Mouse (Mus musculus): ENCODE data around the gene Rnase12. TPM values are rescaled to one million over a fixed set of nuclear protein-coding genes. Genes with fewer than 3 reads are reported as not detected.

Rnase12 gene
- polyA plus RNA-seq, 1 experiment from 2014 or later, result 16.5 TPM

DNA sequence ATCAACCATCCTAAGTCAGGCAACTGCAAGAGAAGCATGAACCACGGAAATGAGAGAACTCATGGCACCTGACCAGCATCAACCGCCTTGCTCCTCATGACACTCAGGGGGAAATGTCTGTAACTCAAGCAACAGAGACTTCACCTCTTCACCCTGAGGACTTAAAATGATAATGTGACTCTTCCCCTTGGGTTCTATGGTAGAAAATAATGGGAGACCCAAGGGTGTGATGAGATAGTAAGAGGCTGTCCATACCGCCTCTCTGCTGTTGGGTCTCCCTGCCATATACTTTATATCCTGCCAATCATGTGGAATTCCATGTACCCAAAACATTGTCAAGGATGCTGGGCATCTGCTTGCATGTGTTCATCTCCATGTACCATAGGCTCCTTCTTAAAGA, 16.9 kb upstream of the Rnase12 start, which contains the start of gene Olfr750:
Gene Olfr750 (minus strand): TSS at position 101 of the 400 bp plus-strand sequence.
- Histone ChIP-seq H3K36me3 (ENCODE audit: control insufficient read depth, insufficient read depth, low read length) (no peaks in the 10 kb centered on the region), H3K9ac (ENCODE audit: low read depth, low read length) (no peak within 1 kb of the TSS), H3K4me3 (ENCODE audit: low read length) (no peak within 1 kb of the TSS), H3K9me3 (ENCODE audit: control insufficient read depth, low read length) (no peaks in the 10 kb centered on the region), H3K4me2 (replicated peaks; ENCODE audit: low read depth, low read length) (no peak within 1 kb of the TSS), H3K27me3 (ENCODE audit: control insufficient read depth, insufficient read depth, low read length) (no peaks in the 10 kb centered on the region), H3K27ac (ENCODE audit: low read depth, low read length) (no peak within 1 kb of the TSS), H3K4me1 (ENCODE audit: control insufficient read depth, insufficient read depth, low read length) (no peaks in the 10 kb centered on the region)
- 88% methylated on average over 3 of the region's 3 CpGs for WGBS
- no peak for ATAC-seq (ENCODE audit: low FRiP score, low TSS enrichment)

DNA sequence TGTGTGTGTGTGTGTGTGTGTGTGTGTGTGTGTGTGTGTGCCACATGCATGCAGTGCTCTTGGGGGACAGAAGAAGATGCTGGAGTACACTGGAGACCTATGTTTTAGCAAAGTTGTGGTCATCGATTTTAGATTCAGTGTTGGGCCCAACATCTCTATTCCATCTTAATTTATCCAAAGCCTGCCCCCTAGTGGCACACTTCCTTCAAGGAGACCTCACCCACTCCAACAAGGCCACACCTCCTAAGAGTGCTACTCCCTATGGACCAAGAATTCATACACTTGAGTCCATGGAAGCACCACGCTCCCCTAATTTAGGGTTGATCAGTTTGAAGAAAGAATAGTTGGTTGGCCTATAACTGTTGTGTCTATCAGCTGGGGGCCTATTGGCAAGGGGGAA, 12.2 kb upstream of the Rnase12 start:
- no peak overlapping the region for H3K4me3 ChIP-seq (ENCODE audit: low read length)
- H3K27ac ChIP-seq (ENCODE audit: low read depth, low read length), result no peak overlapping the region
- H3K9me3 ChIP-seq (ENCODE audit: control insufficient read depth, low read length), result no peaks in the 10 kb centered on the region
- ATAC-seq (ENCODE audit: low FRiP score, low TSS enrichment), result no peak
- H3K4me2 ChIP-seq (replicated peaks; ENCODE audit: low read depth, low read length), result no peak overlapping the region
- H3K27me3 ChIP-seq (ENCODE audit: control insufficient read depth, insufficient read depth, low read length), result no peaks in the 10 kb centered on the region
- H3K36me3 ChIP-seq (ENCODE audit: control insufficient read depth, insufficient read depth, low read length), result no peaks in the 10 kb centered on the region
- H3K4me1 ChIP-seq (ENCODE audit: control insufficient read depth, insufficient read depth, low read length), result no peaks in the 10 kb centered on the region
- WGBS, result 94% methylated on average over 2 of the region's 2 CpGs
- H3K9ac ChIP-seq (ENCODE audit: low read depth, low read length), result no peak overlapping the region

DNA sequence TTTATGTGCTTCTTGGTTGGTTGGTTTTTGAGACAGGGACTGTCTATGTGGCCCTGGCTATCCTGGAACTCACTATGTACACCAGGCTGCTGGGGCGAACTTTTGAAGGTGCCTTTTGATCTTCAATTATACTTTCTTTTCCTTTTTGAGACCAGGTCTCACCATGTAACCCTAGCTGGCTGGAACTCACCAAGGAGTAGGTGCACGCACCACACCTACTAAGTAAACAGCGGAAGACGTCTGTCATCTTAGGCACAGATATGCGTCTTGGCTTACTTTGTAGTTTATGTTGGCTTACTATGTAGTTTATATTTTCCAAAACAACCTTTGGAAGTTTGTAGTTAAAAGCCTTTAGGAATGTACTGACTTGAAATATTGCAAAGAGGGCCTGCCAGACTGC, 11.5 kb upstream of the Rnase12 start:
- Histone ChIP-seq H3K27me3 (ENCODE audit: control insufficient read depth, insufficient read depth, low read length) (no peaks in the 10 kb centered on the region), H3K27ac (ENCODE audit: low read depth, low read length) (no peak overlapping the region), H3K9me3 (ENCODE audit: control insufficient read depth, low read length) (no peaks in the 10 kb centered on the region), H3K9ac (ENCODE audit: low read depth, low read length) (no peak overlapping the region), H3K36me3 (ENCODE audit: control insufficient read depth, insufficient read depth, low read length) (no peaks in the 10 kb centered on the region), H3K4me2 (replicated peaks; ENCODE audit: low read depth, low read length) (no peak overlapping the region), H3K4me1 (ENCODE audit: control insufficient read depth, insufficient read depth, low read length) (no peaks in the 10 kb centered on the region), H3K4me3 (ENCODE audit: low read length) (no peak overlapping the region)
- ATAC-seq (ENCODE audit: low FRiP score, low TSS enrichment), result no peak
- 49% methylated on average over 5 of the region's 5 CpGs for WGBS

DNA sequence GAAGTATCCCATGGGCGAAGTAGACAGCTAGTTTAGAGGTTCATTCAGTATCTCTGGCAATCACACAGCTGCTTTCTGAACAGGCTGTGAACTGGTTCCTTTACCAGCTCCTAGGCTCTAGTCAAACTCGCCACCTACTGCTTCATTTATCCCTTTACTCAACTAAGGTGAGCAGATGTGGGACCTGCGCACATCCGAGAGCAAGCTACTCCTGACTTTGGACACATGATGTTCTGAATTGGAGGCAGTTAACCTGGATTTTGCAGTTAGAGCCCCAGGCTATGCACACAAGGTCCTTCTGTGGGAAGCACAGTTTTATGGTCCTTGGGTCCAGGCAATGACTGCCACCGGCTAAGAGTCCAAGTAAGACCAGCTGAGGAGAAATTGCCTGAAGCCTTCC, 3.3 kb upstream of the Rnase12 start:
- ATAC-seq (ENCODE audit: low FRiP score, low TSS enrichment), result no peak
- Histone ChIP-seq H3K27ac (ENCODE audit: low read depth, low read length) (no peak overlapping the region), H3K36me3 (ENCODE audit: control insufficient read depth, insufficient read depth, low read length) (no peaks in the 10 kb centered on the region), H3K9me3 (ENCODE audit: control insufficient read depth, low read length) (no peaks in the 10 kb centered on the region), H3K27me3 (ENCODE audit: control insufficient read depth, insufficient read depth, low read length) (no peaks in the 10 kb centered on the region), H3K4me3 (ENCODE audit: low read length) (no peak overlapping the region), H3K4me2 (replicated peaks; ENCODE audit: low read depth, low read length) (no peak overlapping the region), H3K4me1 (ENCODE audit: control insufficient read depth, insufficient read depth, low read length) (peaks cover 3% of the 10 kb centered on the region; the same call in 1 of the 2 replicates), H3K9ac (ENCODE audit: low read depth, low read length) (no peak overlapping the region)
- 91% methylated on average over 5 of the region's 5 CpGs for WGBS

DNA sequence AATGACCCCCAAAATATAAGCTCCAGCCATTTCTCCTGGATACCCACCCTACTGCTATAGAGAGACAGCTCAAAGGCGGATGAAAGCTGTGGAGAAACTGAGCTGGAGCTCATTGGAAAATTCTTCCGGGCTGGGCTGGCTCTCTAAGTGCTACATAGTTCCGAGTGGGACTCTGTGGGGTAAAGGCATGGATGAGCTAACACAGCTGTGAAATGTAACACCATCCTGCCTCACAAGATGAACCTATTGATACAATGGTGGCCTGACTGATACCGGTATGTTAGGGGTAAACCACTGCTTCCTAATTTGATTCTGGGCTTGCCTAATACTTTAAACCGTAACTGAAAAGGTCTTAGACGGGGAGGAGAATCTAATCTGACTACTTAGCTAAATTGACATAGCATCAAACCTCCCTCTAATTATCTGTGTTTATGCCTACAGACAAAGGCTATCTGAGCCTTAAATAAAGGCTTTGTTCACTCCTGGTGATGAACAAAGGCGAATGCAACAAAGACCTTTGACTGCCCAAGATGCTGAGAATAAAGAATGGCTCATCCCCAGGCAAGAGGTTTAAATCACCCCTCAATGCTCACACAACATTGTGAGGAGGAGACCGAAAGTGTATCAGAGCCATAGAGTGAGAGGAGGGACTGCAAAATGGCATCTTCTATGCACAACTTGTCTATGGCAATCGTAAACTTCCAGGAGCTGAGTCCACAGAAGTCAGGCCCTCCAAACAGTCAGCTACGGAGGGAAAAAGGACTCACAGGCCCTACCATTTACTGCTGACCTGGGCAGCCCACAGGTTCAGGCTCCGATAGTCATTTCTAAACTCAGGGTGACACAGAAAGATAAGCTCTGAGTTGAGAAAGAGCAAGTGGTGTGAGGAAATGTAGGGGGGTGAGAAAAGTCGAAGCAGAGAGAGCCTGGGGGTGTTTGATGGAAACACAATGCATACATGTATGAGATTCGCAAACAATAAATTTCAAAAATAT, 2.9 kb downstream of the Rnase12 start:
- H3K4me1 ChIP-seq (ENCODE audit: control insufficient read depth, insufficient read depth, low read length), result peaks cover 3% of the 10 kb centered on the region; the same call in 1 of the 2 replicates
- peak; percentile 29; the same call in 1 of the 2 replicates for ATAC-seq (ENCODE audit: low FRiP score, low TSS enrichment)
- H3K4me3 ChIP-seq (ENCODE audit: low read length), result no peak overlapping the region
- H3K4me2 ChIP-seq (replicated peaks; ENCODE audit: low read depth, low read length), result no peak overlapping the region
- H3K9me3 ChIP-seq (ENCODE audit: control insufficient read depth, low read length), result no peaks in the 10 kb centered on the region
- WGBS, result 57% methylated on average over 13 of the region's 13 CpGs
- H3K27ac ChIP-seq (ENCODE audit: low read depth, low read length), result peak overlapping the region; percentile 0; the same call in 1 of the 2 replicates
- no peak overlapping the region for H3K9ac ChIP-seq (ENCODE audit: low read depth, low read length)
- no peaks in the 10 kb centered on the region for H3K27me3 ChIP-seq (ENCODE audit: control insufficient read depth, insufficient read depth, low read length)
- H3K36me3 ChIP-seq (ENCODE audit: control insufficient read depth, insufficient read depth, low read length), result no peaks in the 10 kb centered on the region

DNA sequence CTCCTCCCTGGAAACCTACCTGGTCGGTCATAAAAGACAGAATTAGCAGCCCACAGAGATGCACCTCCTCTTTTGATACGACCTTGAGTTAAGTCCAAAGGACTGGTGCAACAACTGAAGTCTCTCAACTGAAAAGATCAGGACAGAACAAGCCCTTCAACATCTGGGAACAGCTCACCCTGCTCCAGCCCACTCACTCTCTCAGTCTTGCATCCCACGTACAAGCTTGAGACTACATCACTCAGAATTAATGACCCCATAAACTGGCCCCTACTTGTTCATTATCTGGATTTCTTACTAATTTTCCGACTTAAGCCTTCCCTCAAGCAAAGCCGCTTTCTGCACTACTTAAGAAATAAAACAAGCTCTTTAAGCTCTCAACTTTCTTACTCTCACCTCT, 4.3 kb downstream of the Rnase12 start:
- ATAC-seq (ENCODE audit: low FRiP score, low TSS enrichment), result peak; percentile 81
- H3K9me3 ChIP-seq (ENCODE audit: control insufficient read depth, low read length), result no peaks in the 10 kb centered on the region
- no peak overlapping the region; the same call in 1 of the 2 replicates for H3K27ac ChIP-seq (ENCODE audit: low read depth, low read length)
- no peak overlapping the region for H3K4me2 ChIP-seq (replicated peaks; ENCODE audit: low read depth, low read length)
- WGBS, result 22% methylated on average over 5 of the region's 5 CpGs
- H3K4me3 ChIP-seq (ENCODE audit: low read length), result no peak overlapping the region
- no peaks in the 10 kb centered on the region for H3K36me3 ChIP-seq (ENCODE audit: control insufficient read depth, insufficient read depth, low read length)
- H3K27me3 ChIP-seq (ENCODE audit: control insufficient read depth, insufficient read depth, low read length), result no peaks in the 10 kb centered on the region
- peaks cover 3% of the 10 kb centered on the region; the same call in 1 of the 2 replicates for H3K4me1 ChIP-seq (ENCODE audit: control insufficient read depth, insufficient read depth, low read length)
- H3K9ac ChIP-seq (ENCODE audit: low read depth, low read length), result no peak overlapping the region

DNA sequence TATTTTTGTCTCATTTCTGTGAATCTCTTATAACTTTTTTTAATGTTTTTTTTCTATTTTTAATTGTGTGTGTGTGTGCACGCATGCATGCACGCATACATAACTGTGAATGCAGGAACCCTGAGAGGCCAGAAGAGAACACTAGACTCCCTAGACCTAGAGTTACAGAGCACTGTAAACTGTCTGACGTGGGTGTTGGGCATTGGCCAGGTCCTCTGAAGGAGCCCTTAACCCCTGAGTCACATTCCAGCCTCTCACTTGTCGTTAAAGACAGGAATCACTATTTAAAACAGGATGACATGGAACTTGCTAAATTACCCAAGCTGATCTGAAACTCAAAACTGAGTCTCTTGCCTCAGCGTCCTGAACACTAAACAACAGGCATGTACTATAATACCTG, 5.5 kb downstream of the Rnase12 start:
- no peak for ATAC-seq (ENCODE audit: low FRiP score, low TSS enrichment)
- 37% methylated on average over 5 of the region's 5 CpGs for WGBS
- Histone ChIP-seq H3K27me3 (ENCODE audit: control insufficient read depth, insufficient read depth, low read length) (no peaks in the 10 kb centered on the region), H3K36me3 (ENCODE audit: control insufficient read depth, insufficient read depth, low read length) (no peaks in the 10 kb centered on the region), H3K4me3 (ENCODE audit: low read length) (no peak overlapping the region), H3K27ac (ENCODE audit: low read depth, low read length) (no peak overlapping the region), H3K9me3 (ENCODE audit: control insufficient read depth, low read length) (no peaks in the 10 kb centered on the region), H3K4me1 (ENCODE audit: control insufficient read depth, insufficient read depth, low read length) (no peaks in the 10 kb centered on the region; the same call in 1 of the 2 replicates), H3K4me2 (replicated peaks; ENCODE audit: low read depth, low read length) (no peak overlapping the region), H3K9ac (ENCODE audit: low read depth, low read length) (no peak overlapping the region)

DNA sequence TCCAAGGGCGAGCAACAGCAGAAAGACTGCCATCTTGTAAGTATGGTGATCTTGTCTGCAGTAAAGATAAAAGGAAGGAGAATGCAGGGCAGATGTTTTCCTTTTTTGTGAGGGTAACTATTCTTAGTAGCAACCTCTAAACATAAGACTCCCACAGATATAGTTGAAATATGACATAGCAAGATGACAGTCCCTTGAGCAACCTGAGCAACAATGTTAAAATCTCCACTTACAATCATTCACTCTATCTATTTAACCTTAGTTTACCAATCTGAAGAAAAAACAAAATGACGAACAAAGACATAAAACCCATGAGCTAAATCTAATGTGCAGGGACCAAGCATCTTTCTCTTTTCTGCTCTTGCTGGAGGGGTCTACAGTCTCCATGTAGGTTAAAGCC, 7.4 kb downstream of the Rnase12 start, which contains the start of gene Rnase11:
Gene Rnase11 (minus strand): TSS at position 101 of the 400 bp plus-strand sequence.
- no peak for ATAC-seq (ENCODE audit: low FRiP score, low TSS enrichment)
- WGBS, result 87% methylated on average over 2 of the region's 2 CpGs
- Histone ChIP-seq H3K4me2 (replicated peaks; ENCODE audit: low read depth, low read length) (no peak within 1 kb of the TSS), H3K27ac (ENCODE audit: low read depth, low read length) (no peak within 1 kb of the TSS), H3K9me3 (ENCODE audit: control insufficient read depth, low read length) (no peaks in the 10 kb centered on the region), H3K27me3 (ENCODE audit: control insufficient read depth, insufficient read depth, low read length) (no peaks in the 10 kb centered on the region), H3K4me3 (ENCODE audit: low read length) (no peak within 1 kb of the TSS), H3K9ac (ENCODE audit: low read depth, low read length) (no peak within 1 kb of the TSS), H3K36me3 (ENCODE audit: control insufficient read depth, insufficient read depth, low read length) (no peaks in the 10 kb centered on the region), H3K4me1 (ENCODE audit: control insufficient read depth, insufficient read depth, low read length) (no peaks in the 10 kb centered on the region; the same call in 1 of the 2 replicates)

DNA sequence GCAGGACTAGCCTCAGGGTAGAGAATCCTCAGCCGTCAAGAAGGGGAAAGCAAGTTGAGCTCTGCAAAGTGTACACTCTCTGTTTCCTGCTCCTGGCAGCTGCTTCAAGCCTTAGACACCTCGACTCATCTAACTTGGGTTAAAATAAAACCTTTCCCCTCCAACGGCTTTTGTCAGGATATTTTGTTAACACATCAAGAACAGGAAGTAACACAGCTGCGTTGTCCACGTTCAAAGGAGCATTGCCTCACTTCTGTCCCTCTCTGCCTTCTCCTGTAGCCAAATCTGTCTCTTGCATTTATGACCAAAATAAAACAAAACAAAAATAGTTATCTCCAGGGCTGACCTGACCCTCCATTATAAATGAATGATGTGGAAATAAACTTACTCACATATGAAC, 9.6 kb downstream of the Rnase12 start:
- no peaks in the 10 kb centered on the region for H3K36me3 ChIP-seq (ENCODE audit: control insufficient read depth, insufficient read depth, low read length)
- no peak overlapping the region for H3K9ac ChIP-seq (ENCODE audit: low read depth, low read length)
- WGBS, result 25% methylated on average over 5 of the region's 5 CpGs
- H3K27ac ChIP-seq (ENCODE audit: low read depth, low read length), result no peak overlapping the region
- ATAC-seq (ENCODE audit: low FRiP score, low TSS enrichment), result no peak
- H3K27me3 ChIP-seq (ENCODE audit: control insufficient read depth, insufficient read depth, low read length), result no peaks in the 10 kb centered on the region
- no peak overlapping the region for H3K4me3 ChIP-seq (ENCODE audit: low read length)
- no peaks in the 10 kb centered on the region for H3K9me3 ChIP-seq (ENCODE audit: control insufficient read depth, low read length)
- no peak overlapping the region for H3K4me2 ChIP-seq (replicated peaks; ENCODE audit: low read depth, low read length)
- H3K4me1 ChIP-seq (ENCODE audit: control insufficient read depth, insufficient read depth, low read length), result no peaks in the 10 kb centered on the region; the same call in 1 of the 2 replicates

All from kidney, embryonic 14.5 days (tissue).